Mouse (Mus musculus): ENCODE measurements at regions not wholly inside any gene's neighbourhood (a gene's known extent, or its start where the extent isn't known, plus 50 kb on each side); places are given as distances from the start of the nearest gene placed in this dataset.

GRCm38 (mm10) chr5:112133688-112134573 is 118.4 kb downstream of the Cryba4 start:
- no peaks in the 10 kb centered on the region for H3K36me3 ChIP-seq (ENCODE audit: control insufficient read depth, insufficient read depth, low read length, poor library complexity, severe bottlenecking)
- DNase-seq (ENCODE audit: low read depth, low spot score) = no peak
- no peaks in the 10 kb centered on the region; the same call in 1 of the 2 replicates for H3K27me3 ChIP-seq (ENCODE audit: control insufficient read depth, insufficient read depth, low read length, poor library complexity, severe bottlenecking)

GRCm38 (mm10) chr5:112136646-112137045 is 115.7 kb downstream of the Cryba4 start:
- Histone ChIP-seq H3K36me3 (ENCODE audit: control insufficient read depth, insufficient read depth, low read length, poor library complexity, severe bottlenecking) (no peaks in the 10 kb centered on the region), H3K27me3 (ENCODE audit: control insufficient read depth, insufficient read depth, low read length, poor library complexity, severe bottlenecking) (no peaks in the 10 kb centered on the region; the same call in 1 of the 2 replicates)
- no peak for DNase-seq (ENCODE audit: low read depth, low spot score)

GRCm38 (mm10) chr5:112138246-112138645 is 114.1 kb downstream of the Cryba4 start:
- DNase-seq (ENCODE audit: low read depth, low spot score) = no peak
- no peaks in the 10 kb centered on the region for H3K36me3 ChIP-seq (ENCODE audit: control insufficient read depth, insufficient read depth, low read length, poor library complexity, severe bottlenecking)
- H3K27me3 ChIP-seq (ENCODE audit: control insufficient read depth, insufficient read depth, low read length, poor library complexity, severe bottlenecking) = no peaks in the 10 kb centered on the region

GRCm38 (mm10) chr5:112142731-112143130 is 109.6 kb downstream of the Cryba4 start:
- no peaks in the 10 kb centered on the region for H3K27me3 ChIP-seq (ENCODE audit: control insufficient read depth, insufficient read depth, low read length, poor library complexity, severe bottlenecking)
- no peaks in the 10 kb centered on the region for H3K36me3 ChIP-seq (ENCODE audit: control insufficient read depth, insufficient read depth, low read length, poor library complexity, severe bottlenecking)
- DNase-seq (ENCODE audit: low read depth, low spot score) = no peak

- no peak for DNase-seq (ENCODE audit: low read depth, low spot score)
- no peaks in the 10 kb centered on the region for H3K27me3 ChIP-seq (ENCODE audit: control insufficient read depth, insufficient read depth, low read length, poor library complexity, severe bottlenecking)
- no peaks in the 10 kb centered on the region for H3K36me3 ChIP-seq (ENCODE audit: control insufficient read depth, insufficient read depth, low read length, poor library complexity, severe bottlenecking)
Measured at GRCm38 (mm10) chr5:112143993-112144621, 108.2 kb downstream of the Cryba4 start.

GRCm38 (mm10) chr5:112153675-112154085 is 98.6 kb downstream of the Cryba4 start:
- peak; percentile 78 for DNase-seq (ENCODE audit: low read depth, low spot score)
- no peaks in the 10 kb centered on the region for H3K27me3 ChIP-seq (ENCODE audit: control insufficient read depth, insufficient read depth, low read length, poor library complexity, severe bottlenecking)
- no peaks in the 10 kb centered on the region for H3K36me3 ChIP-seq (ENCODE audit: control insufficient read depth, insufficient read depth, low read length, poor library complexity, severe bottlenecking)

GRCm38 (mm10) chr5:112154650-112155049 is 97.7 kb downstream of the Cryba4 start:
- DNase-seq (ENCODE audit: low read depth, low spot score) = no peak
- H3K36me3 ChIP-seq (ENCODE audit: control insufficient read depth, insufficient read depth, low read length, poor library complexity, severe bottlenecking) = no peaks in the 10 kb centered on the region
- H3K27me3 ChIP-seq (ENCODE audit: control insufficient read depth, insufficient read depth, low read length, poor library complexity, severe bottlenecking) = no peaks in the 10 kb centered on the region

GRCm38 (mm10) chr5:112155051-112155450 is 97.3 kb downstream of the Cryba4 start:
- Histone ChIP-seq H3K27me3 (ENCODE audit: control insufficient read depth, insufficient read depth, low read length, poor library complexity, severe bottlenecking) (no peaks in the 10 kb centered on the region), H3K36me3 (ENCODE audit: control insufficient read depth, insufficient read depth, low read length, poor library complexity, severe bottlenecking) (no peaks in the 10 kb centered on the region)
- no peak for DNase-seq (ENCODE audit: low read depth, low spot score)

- Histone ChIP-seq H3K27me3 (ENCODE audit: control insufficient read depth, insufficient read depth, low read length, poor library complexity, severe bottlenecking) (no peaks in the 10 kb centered on the region), H3K36me3 (ENCODE audit: control insufficient read depth, insufficient read depth, low read length, poor library complexity, severe bottlenecking) (no peaks in the 10 kb centered on the region)
- no peak for DNase-seq (ENCODE audit: low read depth, low spot score)
Measured at GRCm38 (mm10) chr5:112156005-112156404, 96.3 kb downstream of the Cryba4 start.

- H3K36me3 ChIP-seq (ENCODE audit: control insufficient read depth, insufficient read depth, low read length, poor library complexity, severe bottlenecking) = no peaks in the 10 kb centered on the region
- DNase-seq (ENCODE audit: low read depth, low spot score) = no peak
Measured at GRCm38 (mm10) chr5:112166410-112167175, 85.7 kb downstream of the Cryba4 start.

GRCm38 (mm10) chr5:112167790-112168189 is 84.5 kb downstream of the Cryba4 start:
- DNase-seq (ENCODE audit: low read depth, low spot score) = no peak
- Histone ChIP-seq H3K27me3 (ENCODE audit: control insufficient read depth, insufficient read depth, low read length, poor library complexity, severe bottlenecking) (no peaks in the 10 kb centered on the region; the same call in 1 of the 2 replicates), H3K36me3 (ENCODE audit: control insufficient read depth, insufficient read depth, low read length, poor library complexity, severe bottlenecking) (no peaks in the 10 kb centered on the region)

More at GRCm38 (mm10) chr5:112166410-112167175, 85.7 kb downstream of the Cryba4 start:
- no peaks in the 10 kb centered on the region for H3K27me3 ChIP-seq (ENCODE audit: control insufficient read depth, insufficient read depth, low read length, poor library complexity, severe bottlenecking)

- no peak for DNase-seq (ENCODE audit: low read depth, low spot score)
- Histone ChIP-seq H3K36me3 (ENCODE audit: control insufficient read depth, insufficient read depth, low read length, poor library complexity, severe bottlenecking) (no peaks in the 10 kb centered on the region), H3K27me3 (ENCODE audit: control insufficient read depth, insufficient read depth, low read length, poor library complexity, severe bottlenecking) (no peaks in the 10 kb centered on the region; the same call in 1 of the 2 replicates)
Measured at GRCm38 (mm10) chr5:112171325-112171724, 81.0 kb downstream of the Cryba4 start.

GRCm38 (mm10) chr5:112179213-112180057 is 72.9 kb downstream of the Cryba4 start:
- Histone ChIP-seq H3K36me3 (ENCODE audit: control insufficient read depth, insufficient read depth, low read length, poor library complexity, severe bottlenecking) (no peaks in the 10 kb centered on the region), H3K27me3 (ENCODE audit: control insufficient read depth, insufficient read depth, low read length, poor library complexity, severe bottlenecking) (no peaks in the 10 kb centered on the region)
- DNase-seq (ENCODE audit: low read depth, low spot score) = peak; percentile 43

- DNase-seq (ENCODE audit: low read depth, low spot score) = peak; percentile 20
- Histone ChIP-seq H3K27me3 (ENCODE audit: control insufficient read depth, insufficient read depth, low read length, poor library complexity, severe bottlenecking) (no peaks in the 10 kb centered on the region), H3K36me3 (ENCODE audit: control insufficient read depth, insufficient read depth, low read length, poor library complexity, severe bottlenecking) (no peaks in the 10 kb centered on the region)
Measured at GRCm38 (mm10) chr5:112182775-112183174, 69.5 kb downstream of the Cryba4 start.

Data from splenic B cell, adult 2 months (primary cell).